In the genomic region with DNA sequence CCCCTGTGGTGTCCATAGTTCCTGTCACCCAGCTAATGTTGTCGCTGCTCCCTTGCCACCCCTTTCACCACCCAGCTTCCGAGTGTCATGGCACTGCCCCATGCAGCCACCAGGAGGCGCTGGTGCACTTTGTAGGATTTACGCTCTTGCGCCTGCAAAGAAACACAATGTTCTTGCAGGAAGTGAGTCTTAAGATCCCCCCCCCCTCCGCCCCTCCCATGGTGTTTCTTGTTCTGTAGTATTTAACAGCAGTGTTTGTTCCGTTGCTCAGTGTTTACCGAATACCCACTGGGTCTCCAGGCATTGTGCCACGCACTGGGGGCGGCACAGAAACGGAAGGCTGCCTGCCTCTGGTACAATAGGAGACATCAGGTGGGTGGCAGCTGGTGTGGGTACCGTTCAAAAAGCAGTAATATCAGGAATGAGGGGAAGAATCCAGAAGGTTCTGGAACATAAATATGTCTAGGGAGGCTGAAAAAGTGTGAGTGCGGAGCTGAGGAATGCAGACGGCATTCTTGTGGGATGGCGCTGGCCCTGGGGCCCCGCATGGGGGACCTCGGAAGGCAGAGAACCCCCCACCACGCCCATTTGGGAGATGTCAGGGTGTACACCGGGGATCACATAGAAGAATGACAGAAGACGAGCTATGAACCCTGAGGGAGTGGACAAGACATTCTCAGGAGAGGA, we compare ENCODE assay signal across 8 mouse cellular contexts. TPM values are rescaled to one million over a fixed set of nuclear protein-coding genes. Genes with fewer than 3 reads are reported as not detected.
DNase-seq lines count a peak whose midpoint lies in the region; ATAC-seq lines count a peak whose summit lies in the region.

No protein-coding gene starts in this region.

- H3K4me2 ChIP-seq in hindbrain, embryonic 16.5 days (ENCODE audit: low read length) = peak overlapping the region; percentile 48

- peaks cover 12% of the 10 kb centered on the region for H3K4me1 ChIP-seq in hindbrain, embryonic 16.5 days (ENCODE audit: control insufficient read depth, insufficient read depth, low read depth, low read length)

- no peak overlapping the region for H3K27ac ChIP-seq in hindbrain, embryonic 16.5 days (ENCODE audit: low read depth, low read length)

- peak overlapping the region; percentile 10; the same call in 1 of the 2 replicates for H3K4me3 ChIP-seq in hindbrain, embryonic 16.5 days (ENCODE audit: low read length)

- WGBS in hindbrain, embryonic 16.5 days = 20% methylated on average over 20 of the region's 20 CpGs

- peak; percentile 64; the same call in 1 of the 2 replicates for ATAC-seq in hindbrain, embryonic 16.5 days

- DNase-seq in T-cell, adult 2 months (ENCODE audit: low spot score) = peak; percentile 88
- DNase-seq in cerebellum, postnatal 36 days = peak; percentile 84 to 87
- peak; percentile 87 for DNase-seq in gastrocnemius, adult 18-20 months (ENCODE audit: low spot score)
- peak; percentile 58 for DNase-seq in left cerebral cortex, adult 11 months (ENCODE audit: low spot score)
- DNase-seq in lung, postnatal 4 days = peak; percentile 88 to 93
- DNase-seq in retina, postnatal 7 days (ENCODE audit: low read depth, low spot score) = peak; percentile 81
- peak; percentile 66 to 79 for DNase-seq in urinary bladder, adult 18-20 months (ENCODE audit: low spot score in 2 of 2)

- H3K9me3 ChIP-seq in hindbrain, embryonic 16.5 days (ENCODE audit: control insufficient read depth, low read length) = no peaks in the 10 kb centered on the region

- H3K36me3 ChIP-seq in hindbrain, embryonic 16.5 days (ENCODE audit: control insufficient read depth, insufficient read depth, low read length) = no peaks in the 10 kb centered on the region

- peak overlapping the region; percentile 33; the same call in 1 of the 2 replicates for H3K9ac ChIP-seq in hindbrain, embryonic 16.5 days (ENCODE audit: low read depth, low read length)

- H3K27me3 ChIP-seq in hindbrain, embryonic 16.5 days (replicated peaks; ENCODE audit: control insufficient read depth, insufficient read depth, low read length) = no peaks in the 10 kb centered on the region

RNA-seq across cellular contexts. Expression of gene Zfp664, which starts 37.6 kb away (rescaled TPM):
- total RNA-seq in gastrocnemius, adult 18-20 months (2021) = 10 to 100 TPM; 15.9 to 22.7 TPM
- 75.7 and 77.1 TPM in 2 replicates for polyA plus RNA-seq in hindbrain, embryonic 16.5 days (2015; fragmentation: Nextera tagmentation; extraction: Ambion mirVana)

RNA-seq across cellular contexts. Expression of gene Ccdc92, which starts 37.9 kb away (rescaled TPM):
- under 1 TPM; 0.30 to 0.45 TPM for total RNA-seq in gastrocnemius, adult 18-20 months (2021)
- polyA plus RNA-seq in hindbrain, embryonic 16.5 days (2015; fragmentation: Nextera tagmentation; extraction: Ambion mirVana) = 47.0 and 51.3 TPM in 2 replicates
